Mouse (Mus musculus) embryonic fibroblast, embryonic 13.5 days (primary cell): ENCODE measurements at regions not wholly inside any gene's neighbourhood (a gene's known extent, or its start where the extent isn't known, plus 50 kb on each side); places are given as distances from the start of the nearest gene placed in this dataset.

Experiments
- H3K27ac ChIP-seq: 2 replicates; pipeline ENCODE4 v1.5.1; 2012; ENCODE audit warnings: low read length, control low read depth, inconsistent platforms; ENCODE audit not compliant: insufficient read depth
- H3K4me1 ChIP-seq: 2 replicates; pipeline ENCODE4 v1.6.1; 2011; ENCODE audit warnings: low read length; ENCODE audit not compliant: control insufficient read depth, insufficient read depth
- H3K4me3 ChIP-seq: 2 replicates; pipeline ENCODE4 v1.5.1; 2011; ENCODE audit warnings: mild to moderate bottlenecking, control low read depth, low read length; ENCODE audit not compliant: insufficient read depth
- CTCF ChIP-seq: IDR thresholded peaks from 2 replicates; pipeline ENCODE4 v1.5.1; 2011; ENCODE audit warnings: mild to moderate bottlenecking, control low read depth, low read length, moderate library complexity, borderline replicate concordance; ENCODE audit not compliant: insufficient read depth
- POLR2A ChIP-seq: IDR thresholded peaks from 2 replicates; pipeline ENCODE4 v1.6.1; 2011; ENCODE audit warnings: low read depth, mild to moderate bottlenecking, control low read depth, low read length, moderate library complexity

DNA sequence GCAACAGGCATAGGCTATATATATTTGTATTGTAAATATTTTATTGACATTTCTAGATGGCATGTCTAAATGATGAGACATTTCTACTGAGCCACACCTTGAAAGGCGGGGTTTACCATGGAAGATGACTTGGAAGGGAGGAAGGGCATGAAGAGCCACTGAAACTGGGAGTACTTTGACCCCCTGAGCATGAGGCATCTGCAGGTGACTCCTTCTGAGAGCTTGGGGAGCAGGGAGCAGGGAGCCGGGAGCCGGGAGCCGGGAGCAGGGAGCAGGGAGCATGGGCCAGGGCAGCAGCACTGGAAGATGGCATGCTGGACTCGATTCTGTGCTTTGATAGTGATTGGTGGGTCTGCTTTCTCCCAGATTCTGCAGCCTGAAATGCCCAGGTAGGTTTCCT lies 253.5 kb upstream of the Nr5a2 start:
- no peak overlapping the region for H3K27ac ChIP-seq
- H3K4me1 ChIP-seq = no peaks in the 10 kb centered on the region
- H3K4me3 ChIP-seq = no peak overlapping the region
- TF ChIP-seq POLR2A = no peak
- no peak for TF ChIP-seq CTCF

DNA sequence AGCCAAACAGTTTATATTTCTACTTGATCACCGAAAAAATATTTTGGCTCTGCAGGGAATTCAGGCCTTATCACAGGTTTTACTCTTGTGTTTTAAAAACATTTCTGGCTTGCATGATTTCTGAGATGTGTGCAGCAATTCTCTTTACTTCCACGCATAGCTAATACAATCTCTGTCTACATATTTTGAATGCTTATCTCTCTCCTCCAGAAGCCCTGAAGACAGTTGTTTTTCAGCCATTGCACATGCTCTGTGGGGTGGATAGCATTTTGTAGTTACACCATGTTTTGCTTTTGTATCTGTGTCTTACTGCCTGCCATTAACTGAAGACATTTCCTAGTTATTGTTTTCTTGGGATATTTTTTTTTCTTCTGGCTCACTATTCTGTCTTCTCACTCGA lies 252.6 kb upstream of the Nr5a2 start:
- TF ChIP-seq POLR2A = no peak
- TF ChIP-seq CTCF = no peak
- Histone ChIP-seq H3K27ac (no peak overlapping the region), H3K4me3 (no peak overlapping the region), H3K4me1 (no peaks in the 10 kb centered on the region)

DNA sequence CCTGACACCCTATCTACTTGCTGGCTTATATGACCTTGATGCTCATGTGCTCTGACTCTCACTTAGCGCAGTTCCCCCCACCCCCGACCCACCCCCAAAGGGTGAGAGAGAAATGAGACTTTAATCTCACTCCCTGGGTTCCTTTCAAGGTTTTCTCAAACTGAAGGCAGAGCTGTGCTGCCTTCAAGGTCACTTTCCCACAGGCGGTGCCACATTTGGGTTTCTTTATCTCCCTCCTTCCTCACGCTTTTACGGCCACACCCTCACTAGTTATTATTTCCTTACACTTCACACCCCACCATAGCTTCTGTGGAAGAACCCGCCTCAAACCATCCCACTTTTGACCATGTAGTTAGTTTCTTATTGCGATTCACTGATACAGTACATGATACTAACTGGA lies 244.1 kb upstream of the Nr5a2 start:
- Histone ChIP-seq H3K4me1 (no peaks in the 10 kb centered on the region), H3K27ac (no peak overlapping the region), H3K4me3 (no peak overlapping the region)
- TF ChIP-seq POLR2A (no peak), CTCF (no peak)

DNA sequence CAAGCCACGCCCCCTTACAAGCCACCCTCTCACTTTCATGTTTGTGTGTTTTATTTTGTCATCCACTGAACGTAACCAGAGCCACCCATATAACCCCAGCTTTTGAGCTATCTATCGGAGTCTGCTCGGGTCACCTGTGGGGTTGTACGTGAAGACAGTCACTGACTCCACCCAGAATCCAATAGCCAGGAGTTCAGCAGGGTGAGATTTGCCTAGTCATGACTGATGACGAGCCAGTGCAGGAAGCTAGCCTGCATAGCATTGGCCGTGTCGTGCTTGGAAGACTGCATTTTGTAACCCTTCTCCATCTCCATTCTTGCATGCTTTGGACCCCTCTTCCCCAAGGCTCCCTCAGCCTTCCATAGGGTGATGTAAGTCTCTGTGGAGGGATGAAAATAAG lies 243.3 kb upstream of the Nr5a2 start:
- no peak overlapping the region for H3K4me3 ChIP-seq
- TF ChIP-seq POLR2A (no peak), CTCF (no peak)
- H3K4me1 ChIP-seq = no peaks in the 10 kb centered on the region
- no peak overlapping the region for H3K27ac ChIP-seq

DNA sequence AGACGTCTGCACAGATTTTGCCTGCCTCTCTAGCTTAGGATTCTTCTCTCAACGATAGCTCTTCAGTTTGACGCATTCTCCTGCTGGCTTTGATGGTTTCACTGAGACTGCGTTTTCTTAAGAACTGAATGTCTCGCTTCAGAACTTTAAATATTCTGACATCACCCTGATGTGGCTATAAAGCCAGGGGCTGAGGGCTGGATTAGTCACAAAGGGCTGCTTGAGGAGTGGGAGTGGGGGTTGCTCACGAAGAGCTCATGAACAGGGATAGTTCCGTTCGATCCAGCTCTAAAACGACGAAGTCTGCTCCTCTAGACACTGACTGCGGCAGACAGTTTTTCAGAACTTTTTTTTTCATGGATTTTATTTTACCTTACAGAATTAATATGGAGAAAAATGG lies 240.7 kb upstream of the Nr5a2 start:
- no peak overlapping the region for H3K4me3 ChIP-seq
- no peak for TF ChIP-seq CTCF
- no peak for TF ChIP-seq POLR2A
- no peaks in the 10 kb centered on the region for H3K4me1 ChIP-seq
- H3K27ac ChIP-seq = no peak overlapping the region

DNA sequence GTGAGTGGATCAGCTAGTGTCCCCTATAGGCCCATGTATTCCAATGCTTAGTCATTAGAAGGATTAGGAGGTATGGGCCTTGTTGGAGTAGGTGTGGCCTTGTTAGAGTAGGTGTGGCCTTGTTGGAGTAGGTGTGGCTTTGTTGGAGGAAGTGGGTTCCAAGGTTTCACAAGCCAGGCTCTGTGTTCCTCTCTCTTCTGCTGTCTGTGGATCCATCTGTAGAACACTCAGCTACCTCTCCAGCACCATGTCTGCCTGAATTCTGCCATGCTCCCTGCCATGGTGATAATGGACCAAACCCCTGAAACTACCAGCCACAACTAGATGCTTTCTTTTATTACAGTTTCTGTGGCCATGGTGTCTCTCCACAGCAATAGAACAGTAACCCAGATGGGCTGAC lies 235.7 kb upstream of the Nr5a2 start:
- no peak overlapping the region for H3K27ac ChIP-seq
- TF ChIP-seq CTCF (no peak), POLR2A (no peak)
- no peaks in the 10 kb centered on the region for H3K4me1 ChIP-seq
- no peak overlapping the region for H3K4me3 ChIP-seq

DNA sequence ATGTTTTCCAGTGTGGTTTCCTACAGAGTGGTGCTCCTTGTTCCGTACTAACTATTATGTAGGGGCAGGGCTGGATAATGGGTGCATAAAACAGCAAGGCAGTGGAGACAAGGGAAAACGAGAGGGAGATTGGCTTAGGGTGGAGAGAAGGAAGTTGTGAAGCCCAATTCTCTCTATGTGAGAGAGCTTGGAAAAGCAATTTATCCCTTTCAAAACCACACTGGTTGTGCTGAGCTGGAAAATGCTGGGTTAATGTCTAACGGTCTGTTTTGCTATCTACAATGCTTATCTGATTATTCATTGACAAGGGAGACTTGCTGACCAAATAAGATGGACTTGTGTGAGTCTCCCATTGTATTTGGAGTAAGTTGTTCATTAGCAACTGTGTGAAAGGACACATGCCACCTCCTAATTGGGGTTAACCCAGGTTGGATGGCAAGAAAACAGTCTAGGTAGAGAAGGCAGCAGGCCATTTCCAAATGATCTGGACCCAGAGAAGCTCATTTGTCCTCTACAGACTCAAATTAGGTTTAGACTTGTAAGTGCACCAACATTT lies 234.9 kb upstream of the Nr5a2 start:
- TF ChIP-seq CTCF = no peak
- no peak for TF ChIP-seq POLR2A
- no peaks in the 10 kb centered on the region for H3K4me1 ChIP-seq
- H3K27ac ChIP-seq = no peak overlapping the region
- H3K4me3 ChIP-seq = no peak overlapping the region

DNA sequence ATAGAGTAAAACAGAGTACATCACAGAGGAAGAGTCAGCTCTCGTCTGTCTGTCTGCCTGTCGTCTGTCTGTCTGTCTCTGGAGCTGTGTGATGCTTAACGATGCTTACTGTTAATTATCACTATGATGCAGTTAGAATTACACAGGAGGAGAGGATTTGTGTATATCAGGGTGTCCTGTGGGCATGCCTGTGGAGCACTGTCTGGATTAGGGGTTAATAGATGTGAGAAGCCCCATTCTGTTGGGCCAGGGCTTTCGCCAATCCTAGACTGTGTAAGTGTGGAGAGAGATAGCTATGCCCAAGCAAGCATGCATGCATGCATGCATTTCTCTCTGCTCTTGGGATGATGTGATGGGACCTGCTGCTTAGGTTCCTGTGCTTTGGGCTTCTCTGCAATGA lies 218.0 kb upstream of the Nr5a2 start:
- H3K4me3 ChIP-seq = no peak overlapping the region
- TF ChIP-seq CTCF (no peak), POLR2A (no peak)
- no peaks in the 10 kb centered on the region for H3K4me1 ChIP-seq
- H3K27ac ChIP-seq = no peak overlapping the region

DNA sequence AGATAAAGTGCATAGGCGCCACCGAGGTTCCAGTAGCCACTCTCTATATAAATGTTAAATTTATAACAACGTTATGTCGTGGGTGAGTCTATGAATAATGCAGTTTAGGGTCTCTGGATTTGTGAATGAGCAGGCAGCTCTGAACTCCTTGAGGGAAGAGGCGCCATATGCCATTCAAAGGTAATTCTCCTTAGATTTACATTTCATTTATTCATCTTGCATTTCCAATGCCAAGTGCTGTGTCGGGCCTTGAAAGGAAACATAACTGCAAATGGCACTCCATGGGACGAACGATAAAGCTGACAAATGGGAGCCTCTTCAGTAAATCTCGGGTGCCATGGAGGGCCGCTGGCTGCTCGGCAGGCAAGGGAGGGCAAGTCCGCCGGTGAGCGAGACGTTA lies 216.4 kb upstream of the Nr5a2 start:
- Histone ChIP-seq H3K4me3 (no peak overlapping the region), H3K4me1 (no peaks in the 10 kb centered on the region), H3K27ac (no peak overlapping the region)
- TF ChIP-seq POLR2A (no peak), CTCF (no peak)

DNA sequence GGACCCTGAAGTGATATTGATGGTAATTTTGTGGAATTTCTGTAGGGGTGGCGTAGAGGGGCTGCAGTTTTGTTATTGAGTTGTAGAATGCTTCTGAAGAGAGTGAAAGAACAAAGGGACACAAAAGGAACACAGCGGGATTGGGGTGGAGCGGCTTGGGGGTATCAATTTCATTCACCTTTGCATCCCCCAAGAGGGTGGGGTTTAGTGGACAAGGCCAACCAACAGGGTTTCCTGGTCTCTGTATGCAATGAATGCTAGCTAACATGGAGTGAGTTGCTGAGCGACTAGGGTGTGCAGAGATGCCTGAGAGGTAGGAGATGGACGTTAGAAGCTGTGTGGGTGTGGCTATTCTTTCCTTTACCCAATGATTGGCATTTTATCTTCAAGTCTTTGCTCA lies 213.8 kb upstream of the Nr5a2 start:
- no peak overlapping the region for H3K4me3 ChIP-seq
- TF ChIP-seq CTCF (no peak), POLR2A (no peak)
- H3K4me1 ChIP-seq = no peaks in the 10 kb centered on the region
- no peak overlapping the region for H3K27ac ChIP-seq

DNA sequence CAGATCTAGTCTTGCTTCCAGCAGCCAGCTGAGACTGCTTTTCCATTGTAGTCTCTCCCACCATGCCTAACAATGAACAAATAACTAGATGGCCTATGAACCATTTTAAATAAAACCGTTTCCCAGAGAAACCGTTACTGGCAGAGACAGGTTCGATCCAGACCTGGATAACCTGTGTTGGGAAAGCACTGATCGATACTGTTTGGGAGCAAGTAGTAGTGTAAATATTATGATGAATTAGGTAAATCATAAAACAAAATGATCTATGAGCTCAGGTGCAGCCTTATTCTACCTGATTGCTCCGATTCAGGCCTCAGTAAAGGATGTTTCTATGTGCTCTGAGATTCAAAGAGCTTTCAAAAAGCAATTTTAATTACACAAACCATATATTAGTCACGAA lies 211.9 kb upstream of the Nr5a2 start:
- no peaks in the 10 kb centered on the region for H3K4me1 ChIP-seq
- no peak overlapping the region for H3K4me3 ChIP-seq
- H3K27ac ChIP-seq = no peak overlapping the region
- TF ChIP-seq POLR2A = no peak
- TF ChIP-seq CTCF = no peak
